In genomic region chr4:3089567-3090377, GRCm38 (mm10) we compare ENCODE assay signal across 9 mouse cellular contexts.
DNase-seq lines count a peak whose midpoint lies in the region; ATAC-seq and TF ChIP-seq lines count a peak whose summit lies in the region.
"Had no signal": no experiment of that assay in that cellular context is flagged by ENCODE, and none has a peak within 500 bp of the region (broad histone marks: within the 10 kb centered on the region; RNA-seq: fewer than 3 reads in every experiment).

No protein-coding gene starts in this region.

- TF ChIP-seq CTCF in embryonic fibroblast, embryonic 13.5 days (IDR thresholded peaks at IDR 0.05; ENCODE audit: borderline replicate concordance, insufficient read depth, low read length): no peak

- no peak overlapping the region for H3K27ac ChIP-seq in embryonic fibroblast, embryonic 13.5 days (ENCODE audit: insufficient read depth, low read length)
- H3K27ac ChIP-seq: liver, embryonic 15.5 days had no signal

- 0 out of 2 replicates have a peak, but pooled peaks have one; percentile 6 for TF ChIP-seq POLR2A in embryonic fibroblast, embryonic 13.5 days (IDR thresholded peaks at IDR 0.05; ENCODE audit: low read depth, low read length)

- H3K4me3 ChIP-seq in embryonic fibroblast, embryonic 13.5 days (ENCODE audit: insufficient read depth, low read length): no peak overlapping the region
- H3K4me3 ChIP-seq: liver, embryonic 15.5 days had no signal

- ATAC-seq in frontal cortex, adult (ENCODE audit: low TSS enrichment): peak; percentile 41; the same call in 1 of the 2 replicates
- ATAC-seq in megakaryocyte-erythroid progenitor cell, adult 5-6 weeks (replicated peaks; ENCODE audit: low FRiP score, low TSS enrichment, poor library complexity, severe bottlenecking): peak; percentile 55

- no peaks in the 10 kb centered on the region for H3K4me1 ChIP-seq in embryonic fibroblast, embryonic 13.5 days (ENCODE audit: control insufficient read depth, insufficient read depth, low read length)
- H3K4me1 ChIP-seq: liver, embryonic 15.5 days had no signal

- DNase-seq in frontal cortex, postnatal 25 days (ENCODE audit: low spot score in 2 of 2): no peak
- peak; percentile 6 for DNase-seq in A20 (ENCODE audit: low read depth, low spot score)
- DNase-seq in cerebellum, adult 11 months: no peak
- DNase-seq in left cerebral cortex, adult 11 months (ENCODE audit: low spot score): no peak
- DNase-seq in urinary bladder, postnatal 4 days (ENCODE audit: low spot score in 2 of 2): no peak
